Mouse (Mus musculus): Measurements from ENCODE around the gene Runx2.

Gene Runx2

DNA sequence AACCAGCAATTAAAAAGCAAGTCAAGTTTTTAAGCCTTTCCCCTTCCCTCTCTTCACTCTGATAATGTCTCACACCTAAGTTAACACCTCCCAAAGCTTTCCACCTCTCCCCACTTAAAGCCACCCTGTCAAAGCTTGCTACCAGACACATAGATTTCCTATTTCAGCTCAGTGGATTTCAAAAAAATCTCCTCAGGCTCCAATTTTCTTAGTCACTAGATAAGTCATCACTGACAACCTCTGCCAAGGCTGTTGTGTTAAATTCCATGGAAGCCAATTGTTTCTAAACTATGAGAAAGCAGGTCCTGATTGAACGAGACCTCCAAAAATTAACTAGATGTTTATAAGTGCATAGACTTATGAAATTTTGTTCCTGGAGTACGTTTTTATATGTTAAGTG is 164.2 kb downstream of the Runx2 start:
- CTCF ChIA-PET, result no interaction called here
- POLR2A ChIA-PET, result no interaction called here

GRCm38 (mm10) chr17:44649056-44649455 is 165.5 kb downstream of the Runx2 start:
- ChIA-PET CTCF (interaction anchor here in 1 of 4 experiments (0.5 kb wide), 1 partner anchor 437 kb away, joined by 3 read pairs; no protein-coding TSS in a partner anchor), POLR2A (no interaction called here)

GRCm38 (mm10) chr17:44647916-44648315 is 166.7 kb downstream of the Runx2 start:
- ChIA-PET POLR2A (no interaction called here), CTCF (no interaction called here)

DNA sequence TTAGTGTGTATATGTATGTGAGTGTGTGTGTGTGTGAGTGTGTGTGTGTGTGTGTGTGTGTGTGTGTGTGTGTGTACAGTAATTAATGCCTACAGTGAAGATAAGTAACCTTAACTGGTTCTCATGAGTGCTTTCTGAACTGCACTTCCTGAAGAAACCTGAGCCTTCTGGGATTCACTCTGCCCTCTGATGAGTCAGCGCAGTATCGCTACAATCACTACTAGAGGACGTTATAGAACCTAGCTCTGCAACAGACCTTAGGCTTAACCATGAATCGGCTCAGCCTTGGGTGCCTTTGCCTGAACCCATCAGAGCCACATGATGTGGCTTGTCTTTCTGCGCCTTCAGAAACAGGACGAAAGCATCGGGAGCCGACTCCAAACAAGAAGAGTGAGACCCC is 169.5 kb downstream of the Runx2 start:
- CTCF ChIA-PET, result no interaction called here
- POLR2A ChIA-PET, result no interaction called here

DNA sequence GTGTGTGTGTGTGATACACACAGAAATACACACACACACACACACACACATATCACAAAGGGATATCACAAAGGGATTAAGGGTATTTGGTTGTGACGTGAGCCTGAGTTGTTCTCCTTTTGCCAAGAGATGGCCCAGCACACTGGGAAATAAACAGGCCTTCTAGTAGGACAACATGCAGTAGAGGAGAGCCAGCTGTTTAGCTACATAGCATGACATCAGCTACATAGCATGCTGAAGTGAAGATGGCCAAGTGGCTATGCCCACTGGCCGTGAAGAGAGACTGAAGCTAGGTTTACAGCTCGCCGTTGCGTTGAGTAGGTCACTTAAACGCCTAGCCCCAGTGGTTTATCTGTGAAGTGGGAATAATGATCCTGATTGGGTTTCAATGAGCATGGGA is 171.3 kb downstream of the Runx2 start:
- ChIA-PET CTCF (interaction anchor here in 1 of 4 experiments (0.6 kb wide), 1 partner anchor 680 kb away, joined by 6 read pairs; no protein-coding TSS in a partner anchor), POLR2A (no interaction called here)

- POLR2A ChIA-PET, result interaction anchor here in 1 of 4 experiments (0.6 to 0.9 kb wide), 2 partner anchors 30 to 490 kb away, joined by 3 to 4 read pairs; no protein-coding TSS in a partner anchor
- CTCF ChIA-PET, result no interaction called here
Measured at GRCm38 (mm10) chr17:44642126-44642525, 172.5 kb downstream of the Runx2 start.

- ChIA-PET POLR2A (no interaction called here), CTCF (interaction anchor here in 1 of 4 experiments (0.6 kb wide), 1 partner anchor 626 kb away, joined by 9 read pairs; no protein-coding TSS in a partner anchor)
Measured at GRCm38 (mm10) chr17:44640910-44641309, 173.7 kb downstream of the Runx2 start.

- ChIA-PET CTCF (interaction anchor here in 1 of 4 experiments (0.5 kb wide), 1 partner anchor 21 kb away, joined by 4 read pairs; no protein-coding TSS in a partner anchor), POLR2A (no interaction called here)
Measured at GRCm38 (mm10) chr17:44639446-44639845, 175.2 kb downstream of the Runx2 start.

DNA sequence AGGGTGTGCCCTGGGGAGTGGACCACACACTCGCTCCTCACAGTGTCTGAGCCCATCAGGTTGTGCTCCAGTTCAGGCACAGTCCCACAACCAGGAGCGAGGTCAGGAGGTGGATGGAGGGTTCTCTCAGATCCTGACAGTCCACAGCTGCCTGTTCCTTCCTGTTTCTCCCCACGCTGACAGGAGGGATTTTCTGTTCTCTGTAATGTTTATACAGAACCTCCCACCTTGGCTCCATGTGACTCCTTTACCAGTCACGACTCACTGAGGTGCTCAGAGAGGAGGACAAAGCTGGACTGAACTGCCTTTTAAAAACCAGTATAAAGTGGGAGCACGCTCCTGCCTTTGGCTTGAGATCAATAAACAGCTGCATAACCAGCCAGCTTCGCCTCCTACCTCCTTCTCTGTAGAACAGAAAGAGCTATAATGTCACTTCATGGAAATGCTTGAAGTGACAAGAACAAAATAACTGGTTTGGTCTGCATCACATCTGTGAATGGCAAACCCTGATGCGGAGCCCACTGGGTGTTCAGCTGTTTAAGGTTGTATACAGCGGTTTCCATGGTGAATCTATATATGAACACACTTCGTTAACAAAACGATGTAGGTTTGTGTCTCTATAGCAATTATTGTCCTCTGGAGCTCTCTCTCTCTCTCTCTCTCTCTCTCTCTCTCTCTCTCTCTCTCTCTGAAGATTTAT is 177.3 kb downstream of the Runx2 start:
- POLR2A ChIA-PET, result no interaction called here
- CTCF ChIA-PET, result no interaction called here

- ChIA-PET POLR2A (interaction anchor here in 2 of 4 experiments (0.6 to 0.7 kb wide), 3 partner anchors 23 to 892 kb away, joined by 3 to 4 read pairs (median 3); no protein-coding TSS in a partner anchor), CTCF (no interaction called here)
Measured at GRCm38 (mm10) chr17:44634486-44634885, 180.1 kb downstream of the Runx2 start.

DNA sequence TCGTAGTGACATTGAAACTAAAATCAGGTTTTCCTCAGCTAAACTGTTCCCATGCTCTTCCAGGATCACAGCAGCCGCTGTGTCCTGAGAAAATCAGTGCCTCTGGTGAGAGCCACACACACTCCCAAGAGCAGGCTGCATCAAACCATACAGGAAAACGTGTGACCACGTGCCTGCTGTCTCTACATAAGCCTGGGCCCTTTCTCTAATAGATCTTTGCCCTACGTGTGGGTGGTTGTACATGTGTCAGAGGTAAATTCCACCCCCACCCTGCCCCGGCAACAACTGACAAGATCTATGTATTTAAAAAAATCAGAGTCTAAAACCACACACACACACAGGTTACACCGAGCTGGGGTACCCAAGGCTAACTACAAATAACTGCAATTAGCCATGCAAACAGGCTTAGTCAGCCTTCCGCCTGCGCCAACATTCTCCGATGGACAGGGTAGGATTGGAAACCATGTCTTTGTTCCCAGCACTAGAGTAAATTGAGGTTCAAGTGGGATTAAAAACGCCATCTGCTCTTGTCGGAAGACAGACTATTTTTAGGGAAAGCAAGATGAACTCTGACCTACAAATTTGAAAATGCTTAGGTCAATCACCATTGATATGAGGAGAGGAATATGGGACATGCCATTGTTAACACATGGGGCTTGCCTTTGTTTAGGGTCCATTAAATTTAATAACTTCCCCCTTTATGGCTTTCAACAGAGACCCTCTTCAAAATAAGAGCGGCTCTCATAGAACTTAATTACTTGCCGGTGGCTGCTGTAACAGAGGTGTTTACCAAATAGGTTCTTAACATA is 180.8 kb downstream of the Runx2 start:
- POLR2A ChIA-PET, result interaction anchor here in 1 of 4 experiments (0.7 kb wide), 1 partner anchor 24 kb away, joined by 3 read pairs; no protein-coding TSS in a partner anchor
- CTCF ChIA-PET, result interaction anchor here in 1 of 4 experiments (0.6 kb wide), 1 partner anchor 60 kb away, joined by 9 read pairs; no protein-coding TSS in a partner anchor

- ChIA-PET POLR2A (no interaction called here), CTCF (no interaction called here)
Measured at GRCm38 (mm10) chr17:44632941-44633340, 181.7 kb downstream of the Runx2 start.

GRCm38 (mm10) chr17:44632292-44632691 is 182.3 kb downstream of the Runx2 start:
- POLR2A ChIA-PET, result no interaction called here
- CTCF ChIA-PET, result no interaction called here

GRCm38 (mm10) chr17:44631577-44631976 is 183.0 kb downstream of the Runx2 start:
- ChIA-PET CTCF (no interaction called here), POLR2A (no interaction called here)

GRCm38 (mm10) chr17:44627317-44627716 is 187.3 kb downstream of the Runx2 start:
- ChIA-PET CTCF (interaction anchor here in 1 of 4 experiments (0.6 kb wide), 1 partner anchor 758 kb away, joined by 3 read pairs; no protein-coding TSS in a partner anchor), POLR2A (interaction anchor here in 1 of 4 experiments (0.6 kb wide), 1 partner anchor 1518 kb away, joined by 3 read pairs; no protein-coding TSS in a partner anchor)

GRCm38 (mm10) chr17:44623707-44624106 is 190.9 kb downstream of the Runx2 start:
- ChIA-PET CTCF (interaction anchor here in 1 of 4 experiments (0.6 kb wide), 1 partner anchor 49 kb away, joined by 3 read pairs; no protein-coding TSS in a partner anchor), POLR2A (no interaction called here)

GRCm38 (mm10) chr17:44623271-44623670 is 191.3 kb downstream of the Runx2 start:
- ChIA-PET CTCF (no interaction called here), POLR2A (no interaction called here)

- POLR2A ChIA-PET, result no interaction called here
- CTCF ChIA-PET, result interaction anchor here in 1 of 4 experiments (0.5 kb wide), 1 partner anchor 49 kb away, joined by 3 read pairs; no protein-coding TSS in a partner anchor
Measured at GRCm38 (mm10) chr17:44620456-44620855, 194.1 kb downstream of the Runx2 start.

GRCm38 (mm10) chr17:44618691-44619090 is 195.9 kb downstream of the Runx2 start:
- ChIA-PET POLR2A (interaction anchor here in 2 of 4 experiments (1.2 to 1.3 kb wide), 3 partner anchors 17 to 186 kb away, joined by 3 to 12 read pairs (median 4); no protein-coding TSS in a partner anchor), CTCF (no interaction called here)

DNA sequence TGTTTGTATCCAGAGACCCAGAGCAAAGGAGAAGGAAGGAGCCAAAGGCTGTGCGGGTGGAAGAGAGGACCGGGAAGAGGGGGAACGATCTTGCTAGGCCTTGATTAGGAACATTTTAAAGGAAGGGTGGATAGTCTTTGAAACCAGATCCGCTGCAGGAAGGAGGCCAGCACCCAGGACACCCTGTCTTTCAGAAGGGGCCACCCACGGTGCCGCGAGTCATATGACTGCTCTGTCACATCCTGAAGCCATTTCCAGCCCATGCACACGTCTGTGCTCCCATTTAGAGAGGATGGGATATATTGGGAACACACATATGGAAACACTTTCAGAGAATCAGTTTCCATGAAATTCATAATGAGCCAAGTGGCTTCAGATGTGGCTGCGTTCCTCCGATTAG is 196.4 kb downstream of the Runx2 start:
- ChIA-PET CTCF (interaction anchor here in 1 of 4 experiments (0.7 kb wide), 1 partner anchor 21 kb away, joined by 4 read pairs; no protein-coding TSS in a partner anchor), POLR2A (interaction anchor here in 1 of 4 experiments (0.6 to 1.2 kb wide), 2 partner anchors 17 to 41 kb away, joined by 3 to 4 read pairs; no protein-coding TSS in a partner anchor)
